Mouse (Mus musculus): Measurements from ENCODE around the gene Crmp1. TPM values are rescaled to one million over a fixed set of nuclear protein-coding genes. Genes with fewer than 3 reads are reported as not detected.

Gene Crmp1
- total RNA-seq, 2 experiments from 2014 or later = 0.58 to 1.0 TPM

DNA sequence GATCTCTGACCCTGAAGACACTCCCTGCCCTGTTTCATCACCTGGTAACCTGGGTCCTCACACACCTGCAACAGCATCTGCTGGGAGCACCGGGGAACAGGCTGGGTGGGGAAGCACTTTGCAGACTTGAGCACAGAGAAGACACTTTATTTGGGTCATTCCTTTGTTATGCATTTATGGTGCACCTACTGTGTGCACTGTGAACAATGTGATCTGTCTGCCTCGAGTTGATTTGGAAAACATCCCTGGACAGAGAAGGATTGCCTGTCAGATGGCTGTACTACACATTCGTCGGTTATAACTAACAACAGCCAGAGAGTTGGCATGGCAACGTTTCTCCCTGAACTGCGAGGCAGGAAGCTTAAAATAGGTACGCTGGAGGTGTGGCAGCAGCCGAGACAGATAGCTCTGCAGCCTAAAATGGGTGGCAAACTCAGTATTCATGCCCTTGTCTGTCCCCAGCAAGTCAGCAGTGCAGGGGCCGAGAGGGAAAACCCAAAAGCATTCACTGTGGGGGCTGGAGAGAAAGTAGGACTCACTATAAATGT lies 8.7 kb upstream of the Crmp1 start:
- DNase-seq = no peak
- intact Hi-C loops (cut with DNase I; ENCODE audit: low total_unique reads) = no loop called here

DNA sequence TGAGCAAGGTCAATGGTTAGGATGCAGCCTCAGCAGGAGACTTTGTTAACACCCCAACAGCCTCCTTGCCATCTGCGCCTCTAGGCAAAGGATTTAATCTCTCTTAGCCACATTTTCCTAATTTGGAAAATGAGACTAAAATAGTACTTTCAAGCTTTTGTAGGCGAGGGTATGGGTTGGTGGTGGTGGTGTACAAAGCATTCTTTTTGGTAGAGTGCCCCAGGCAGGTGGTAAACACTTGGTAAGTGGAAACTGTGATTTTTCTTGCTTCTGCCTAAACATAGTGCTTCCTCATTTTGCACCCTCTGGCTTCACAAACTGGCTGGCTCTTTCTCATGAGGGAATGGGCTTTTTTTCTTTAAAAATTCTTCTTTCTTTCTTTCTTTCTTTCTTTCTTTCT lies 3.1 kb upstream of the Crmp1 start:
- no peak for DNase-seq
- intact Hi-C loops (cut with DNase I; ENCODE audit: low total_unique reads) = no loop called here

DNA sequence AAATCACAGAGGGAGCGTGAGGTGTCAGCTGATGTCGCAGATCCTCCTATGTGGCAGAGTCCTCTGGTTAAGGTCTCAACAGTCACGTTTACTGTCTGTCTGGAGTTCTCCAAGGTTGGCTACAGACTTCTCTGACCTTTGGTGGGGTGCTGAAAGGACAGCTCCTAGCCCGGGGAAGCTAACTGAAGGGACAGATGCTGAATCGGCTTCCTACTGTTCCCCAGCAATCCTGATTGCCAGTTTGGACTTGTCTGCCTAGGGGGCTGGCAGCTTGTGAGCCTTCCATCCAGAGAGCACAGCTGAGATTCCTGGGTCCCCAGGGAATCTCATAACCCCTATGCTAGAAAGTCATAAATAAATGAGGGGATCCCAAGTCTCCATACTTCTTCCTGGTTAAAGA lies 1.2 kb upstream of the Crmp1 start:
- intact Hi-C loops (cut with DNase I; ENCODE audit: low total_unique reads) = no loop called here
- DNase-seq = peak; percentile 6

DNA sequence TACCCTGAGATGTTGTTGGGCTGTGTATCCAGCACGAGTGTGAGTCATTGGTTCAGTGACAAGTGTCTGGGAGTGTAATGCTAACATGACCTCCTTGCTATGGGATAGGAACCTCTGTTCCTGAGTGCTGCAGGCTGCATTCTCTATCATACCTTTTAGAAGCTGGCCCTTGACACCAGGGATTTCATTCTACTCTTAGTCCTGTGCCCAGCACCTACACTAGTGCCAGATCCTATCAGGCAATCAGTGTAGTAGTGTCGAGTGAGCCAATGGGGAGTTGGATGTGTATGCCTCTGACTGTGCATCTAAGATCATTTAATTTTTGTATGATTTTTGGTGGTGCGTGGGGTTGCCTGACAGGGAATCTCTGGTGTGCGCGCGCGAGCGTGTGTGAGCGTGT lies 516 bp upstream of the Crmp1 start:
- DNase-seq = no peak

DNA sequence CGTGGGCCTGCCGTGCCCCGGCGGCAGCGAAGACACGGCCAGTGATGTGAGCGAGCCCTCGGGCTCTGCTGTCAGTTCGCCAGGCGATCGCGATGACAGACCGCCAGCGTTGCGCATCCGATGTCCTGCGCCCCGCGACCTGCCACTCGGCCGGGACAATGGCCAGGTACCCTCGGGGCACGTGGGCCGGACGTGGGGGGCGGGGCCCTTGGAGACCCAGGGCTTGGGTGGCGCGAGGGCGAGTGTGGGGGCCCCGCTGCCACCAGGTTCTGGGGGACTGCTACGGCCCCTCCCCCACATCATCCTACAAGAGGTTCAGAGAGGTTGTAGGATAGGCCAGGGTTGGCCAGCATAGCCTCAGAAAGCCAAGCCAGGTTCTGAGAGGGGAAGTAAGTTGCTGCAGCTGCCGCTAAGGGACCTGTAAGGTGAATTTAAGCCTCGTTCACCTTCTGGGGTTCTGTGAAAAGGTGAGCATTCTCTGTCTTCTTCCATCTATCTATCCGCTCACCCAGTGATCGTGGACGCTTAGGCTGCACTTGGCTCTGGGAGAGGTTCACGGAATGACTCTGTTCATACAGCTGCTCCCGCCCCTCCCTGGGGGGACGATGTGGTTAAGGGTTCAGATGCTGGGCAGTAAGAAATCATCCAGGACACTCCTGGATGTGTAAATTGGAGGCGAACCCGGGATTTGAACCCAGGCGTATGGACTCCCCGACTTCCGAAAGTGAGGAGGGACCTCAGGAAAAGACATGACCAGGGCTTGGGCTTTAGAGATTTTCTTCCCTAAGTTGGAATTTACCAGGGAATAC lies 824 bp downstream of the Crmp1 start:
- intact Hi-C loops (cut with DNase I; ENCODE audit: low total_unique reads) = no loop called here

More for the DNA sequence above, 516 bp upstream of the Crmp1 start:
- intact Hi-C loops (cut with DNase I; ENCODE audit: low total_unique reads) = no loop called here

DNA sequence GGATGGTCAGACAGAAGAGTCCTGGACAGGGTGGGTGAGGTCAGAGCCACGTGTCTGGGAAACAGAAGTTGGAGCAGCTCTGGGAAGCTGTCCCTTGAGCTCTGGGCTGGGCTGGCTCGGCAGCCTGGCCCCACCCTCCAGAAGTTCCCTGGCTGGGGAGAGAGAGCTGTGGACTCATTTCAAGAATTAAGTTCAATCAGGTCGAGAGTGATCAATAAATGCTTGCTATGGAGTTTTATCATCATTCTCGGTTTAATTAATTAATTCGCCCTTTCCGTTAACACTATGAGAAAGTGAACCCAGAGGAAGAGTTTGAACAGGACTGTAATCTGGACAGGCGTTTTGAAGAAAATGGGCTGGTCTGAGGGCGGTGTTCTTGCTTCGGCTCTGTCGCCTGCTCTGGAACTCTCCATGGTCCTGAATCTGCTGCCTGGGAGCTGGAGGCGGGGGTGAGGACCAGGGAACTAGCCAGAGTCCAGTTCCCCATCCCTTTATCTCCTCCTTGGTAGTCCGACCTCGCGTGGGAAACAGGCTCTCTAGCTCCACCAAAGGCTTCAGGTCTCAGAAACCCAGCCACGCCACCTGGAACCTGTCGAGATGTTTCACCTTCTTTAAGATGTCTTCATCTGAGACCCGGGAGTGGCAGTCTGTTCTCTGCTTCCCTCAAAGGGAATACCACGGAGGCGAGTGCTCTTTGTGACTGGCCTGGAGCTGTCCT lies 1.6 kb downstream of the Crmp1 start:
- peak; percentile 70 for DNase-seq
- intact Hi-C loops (cut with DNase I; ENCODE audit: low total_unique reads) = no loop called here

More for the DNA sequence above, 824 bp downstream of the Crmp1 start:
- DNase-seq = no peak

DNA sequence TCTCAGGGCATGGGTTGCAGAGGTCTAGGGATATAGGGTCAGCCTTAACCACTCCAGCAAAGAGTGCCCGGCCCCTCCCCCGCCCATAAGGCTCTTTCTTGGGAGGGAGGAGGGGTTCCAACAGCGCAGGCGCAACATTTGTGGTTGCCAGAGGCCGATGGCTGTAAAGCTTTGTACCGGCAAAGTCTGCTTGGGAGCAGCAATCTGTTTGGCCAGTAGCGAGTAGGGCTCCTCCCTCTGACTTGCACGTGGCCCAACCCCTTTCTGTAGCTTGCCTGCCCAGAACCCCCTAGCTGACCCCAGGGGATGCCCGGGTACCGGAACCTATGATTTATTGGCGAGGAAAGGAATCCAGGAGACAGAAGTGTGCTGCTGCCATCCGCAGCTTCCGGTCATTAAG lies 2.4 kb downstream of the Crmp1 start:
- intact Hi-C loops (cut with DNase I; ENCODE audit: low total_unique reads) = no loop called here
- DNase-seq = no peak

DNA sequence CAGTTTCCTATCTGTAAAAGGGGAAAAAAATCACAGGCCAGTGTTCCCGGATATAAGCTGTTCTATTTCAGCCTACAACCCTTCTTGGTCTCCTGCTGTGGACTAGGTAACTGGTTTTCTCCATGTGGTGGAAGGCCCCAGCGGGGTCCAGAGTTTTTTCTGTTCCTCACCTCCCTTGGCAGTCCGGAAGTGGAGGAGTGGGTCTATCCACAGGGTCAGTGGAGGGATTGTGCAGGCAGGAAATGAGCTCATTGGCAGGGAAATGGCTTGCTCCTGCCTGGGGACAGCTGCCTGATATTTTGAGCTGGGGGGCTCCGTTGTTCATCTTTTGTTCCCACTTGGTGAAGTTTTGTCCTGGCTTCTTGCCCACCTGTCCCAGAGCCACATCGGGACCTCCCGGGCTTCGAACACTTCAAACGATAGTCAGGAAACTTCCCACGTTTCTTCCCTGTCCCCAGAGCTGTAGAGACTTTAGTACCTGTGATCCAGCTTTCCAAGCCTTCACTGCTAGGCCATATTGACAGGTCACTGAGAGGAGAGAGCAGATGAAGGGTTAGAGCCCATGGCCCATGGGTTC lies 3.0 kb downstream of the Crmp1 start:
- no peak for DNase-seq
- intact Hi-C loops (cut with DNase I; ENCODE audit: low total_unique reads) = no loop called here

DNA sequence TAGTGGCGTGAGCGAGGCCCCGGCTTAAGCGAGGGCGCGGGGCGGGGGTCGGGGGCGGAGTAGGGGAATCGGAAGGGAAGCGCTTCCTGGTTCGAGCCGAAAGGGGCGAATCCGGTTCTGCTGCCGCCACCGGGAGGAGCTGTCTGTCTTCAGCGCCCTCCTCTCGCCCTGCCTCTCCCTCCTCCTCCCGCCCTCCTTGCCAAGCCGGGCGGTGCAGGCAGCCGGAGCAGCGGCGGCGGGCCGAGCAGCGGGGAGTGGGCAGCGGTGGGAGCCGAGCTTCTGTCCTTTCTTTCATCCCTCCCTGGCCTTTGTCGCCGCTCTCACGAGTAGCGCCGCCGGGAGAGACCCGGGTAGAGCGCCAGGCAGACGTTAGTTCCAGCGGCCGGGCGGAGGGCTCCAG lies 3.9 kb downstream of the Crmp1 start:
- intact Hi-C loops (cut with DNase I; ENCODE audit: low total_unique reads) = no loop called here

DNA sequence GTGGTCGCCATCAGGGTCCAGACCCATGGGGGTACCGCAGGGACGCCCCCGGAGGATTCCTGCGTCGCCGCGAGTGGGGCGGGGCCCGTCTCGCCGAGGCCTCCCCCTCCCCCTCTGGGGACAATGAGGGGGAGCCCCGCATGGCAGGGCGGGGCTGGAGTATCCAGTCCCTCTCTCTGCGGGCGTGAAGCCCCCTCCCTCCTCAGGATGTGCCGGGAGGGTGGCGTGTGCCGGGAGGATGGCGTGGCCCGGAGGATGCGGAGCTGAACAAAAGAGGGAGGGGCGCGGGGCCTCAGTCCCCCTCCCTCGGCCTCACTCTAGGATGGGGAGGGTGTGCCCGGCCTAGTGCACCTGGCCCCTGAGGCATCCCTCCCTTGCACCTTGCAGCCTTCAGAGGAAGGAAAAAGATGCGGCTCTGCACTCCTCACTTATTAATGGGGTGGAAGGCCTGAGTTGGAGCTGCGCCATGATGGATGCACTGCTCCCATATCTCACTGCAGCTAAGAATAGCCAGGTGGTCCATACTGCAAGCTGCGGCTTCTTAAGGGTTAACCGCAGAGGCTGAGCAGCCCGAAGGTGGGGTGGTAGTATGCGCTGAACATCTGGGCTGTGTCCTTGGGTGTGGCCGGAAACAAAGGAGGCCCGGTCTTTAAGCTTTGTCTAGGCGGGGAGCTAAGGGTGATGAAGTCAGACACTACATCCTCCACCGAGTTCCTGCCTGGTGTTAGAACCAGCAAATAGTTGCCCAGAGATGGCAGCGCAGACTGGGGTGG lies 4.6 kb downstream of the Crmp1 start:
- intact Hi-C loops (cut with DNase I; ENCODE audit: low total_unique reads) = no loop called here
- DNase-seq = no peak

More for the DNA sequence above, 3.9 kb downstream of the Crmp1 start:
- DNase-seq = peak; percentile 6

DNA sequence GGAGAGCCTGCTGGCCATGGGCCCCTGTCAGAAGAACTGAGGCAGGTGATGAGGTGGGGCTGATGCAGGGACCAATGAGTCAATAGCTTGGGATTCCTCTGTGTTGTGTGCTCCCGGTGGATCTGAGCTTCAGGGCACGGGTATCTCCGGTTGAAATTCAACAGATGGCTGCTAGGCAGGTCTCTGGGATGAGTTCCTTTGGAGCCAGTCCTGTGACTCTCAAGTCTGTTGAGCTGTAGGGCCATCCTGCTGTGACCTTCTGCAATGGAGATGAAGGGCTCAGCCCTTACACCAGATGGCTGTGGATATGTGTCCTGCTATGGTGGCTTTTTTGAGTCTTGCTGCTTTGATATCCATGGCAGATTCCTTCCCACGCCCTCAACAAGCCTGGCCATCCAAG lies 5.7 kb downstream of the Crmp1 start:
- DNase-seq = no peak
- intact Hi-C loops (cut with DNase I; ENCODE audit: low total_unique reads) = no loop called here

DNA sequence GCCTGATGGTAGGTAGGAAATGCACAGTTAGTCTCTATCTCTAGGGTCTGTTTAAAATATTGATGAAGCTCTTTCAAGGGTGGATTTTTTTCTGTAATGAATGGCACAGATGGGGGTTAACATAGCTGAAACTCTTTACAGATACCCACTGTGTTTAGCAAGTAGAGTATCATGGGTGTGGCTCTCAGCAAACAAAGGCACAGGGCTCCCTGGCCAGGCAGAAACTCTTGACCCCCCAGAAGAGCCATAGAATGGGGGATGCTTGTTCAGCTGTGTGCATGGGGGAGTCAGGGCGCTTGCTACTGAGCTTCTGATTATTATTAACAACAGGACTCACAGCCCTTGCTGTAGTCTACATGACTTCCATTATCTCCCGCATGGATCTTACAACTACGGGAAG lies 7.1 kb downstream of the Crmp1 start:
- intact Hi-C loops (cut with DNase I; ENCODE audit: low total_unique reads) = no loop called here

DNA sequence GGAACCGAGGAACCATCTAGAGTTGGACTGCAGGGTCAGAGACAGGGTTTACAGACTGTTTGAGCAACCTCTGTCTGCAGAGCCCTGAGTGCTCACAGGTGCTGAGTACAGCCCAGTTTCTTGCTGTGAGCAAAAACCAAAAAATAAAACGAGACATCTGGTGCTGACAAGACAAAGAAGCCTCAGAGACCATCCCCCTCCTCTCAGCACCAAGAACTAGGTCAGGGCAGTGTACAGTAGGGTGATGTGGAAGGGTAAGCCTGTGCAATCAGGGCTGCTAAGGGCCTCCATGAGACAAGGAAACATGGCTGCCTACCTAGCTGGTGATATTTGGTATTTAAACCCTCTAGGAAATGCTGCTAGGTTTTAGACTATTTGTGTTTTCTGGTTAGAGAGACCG lies 9.9 kb downstream of the Crmp1 start:
- DNase-seq = no peak
- intact Hi-C loops (cut with DNase I; ENCODE audit: low total_unique reads) = no loop called here

More for the DNA sequence above, 7.1 kb downstream of the Crmp1 start:
- DNase-seq = no peak

DNA sequence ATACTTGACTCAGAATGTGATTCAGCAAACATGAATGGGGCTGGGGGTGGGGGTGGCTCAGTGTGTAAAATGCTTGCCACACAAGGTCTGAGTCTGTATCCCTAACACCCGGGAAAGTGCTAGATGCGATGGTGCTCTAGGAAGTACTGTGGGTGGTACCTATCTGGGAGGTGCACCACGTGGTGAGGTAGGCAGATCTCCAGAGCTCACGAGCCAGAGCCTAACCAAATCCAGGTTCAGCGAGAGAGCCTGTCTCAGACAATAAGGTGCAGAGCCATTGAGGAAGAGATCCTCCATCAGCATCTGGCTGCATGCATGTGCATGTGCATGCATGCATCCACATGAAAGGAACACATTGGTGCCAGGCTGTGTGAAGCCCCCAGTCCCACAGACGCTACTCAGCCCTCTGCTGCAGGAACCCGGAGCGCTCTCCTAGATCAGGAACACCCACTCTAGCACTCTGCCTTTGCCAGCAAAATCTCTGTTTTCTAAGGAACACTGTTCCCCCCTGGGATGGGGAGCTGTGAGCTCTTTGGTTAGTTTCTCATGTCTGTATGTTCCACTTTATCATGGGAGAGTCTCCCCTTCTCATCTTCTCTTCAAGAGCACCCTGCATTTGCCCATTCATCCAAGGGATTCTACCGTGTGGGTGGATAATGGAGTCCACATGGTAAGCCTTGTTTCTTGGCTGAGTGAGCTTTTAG lies 10.5 kb downstream of the Crmp1 start:
- intact Hi-C loops (cut with DNase I; ENCODE audit: low total_unique reads) = no loop called here
- DNase-seq = no peak

DNA sequence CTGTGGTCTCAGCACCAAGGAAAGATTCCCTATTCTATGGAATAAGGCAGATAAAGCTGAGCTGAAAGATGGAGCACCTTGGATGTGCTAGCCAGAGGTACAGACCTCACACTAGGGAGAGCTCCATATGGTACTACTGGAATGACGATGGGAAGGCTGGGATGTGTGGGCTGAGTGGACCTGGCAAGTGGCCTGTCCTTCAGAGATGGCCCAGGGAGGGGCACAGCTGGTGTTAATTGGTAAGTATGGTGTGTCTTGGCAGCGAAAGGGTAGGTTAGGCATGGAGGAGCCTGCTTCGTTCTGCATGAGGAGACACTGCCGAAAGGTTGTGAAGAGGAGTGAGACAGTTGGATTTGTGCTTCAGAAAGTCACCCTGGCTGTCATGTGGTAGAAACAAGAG lies 12.8 kb downstream of the Crmp1 start:
- intact Hi-C loops (cut with DNase I; ENCODE audit: low total_unique reads) = no loop called here
- DNase-seq = no peak

DNA sequence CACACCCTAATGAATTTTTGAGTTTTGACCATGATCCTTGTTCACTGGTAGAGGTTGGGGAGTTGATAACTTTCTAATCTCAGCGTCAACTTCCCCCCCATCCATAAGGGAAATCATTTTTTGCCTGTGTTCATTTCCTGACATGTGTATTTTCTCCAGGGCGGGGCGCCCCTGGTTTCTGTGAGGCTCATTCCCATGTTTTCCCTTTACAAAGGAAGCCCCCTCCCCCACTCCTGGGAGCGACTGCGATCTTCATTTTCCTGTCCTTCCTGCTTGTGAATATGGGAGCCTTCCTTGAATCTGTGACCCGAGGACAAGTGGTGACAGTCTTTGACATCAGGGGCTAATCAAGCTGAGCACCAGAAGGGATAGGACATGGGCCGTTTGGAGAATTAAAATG lies 15.1 kb downstream of the Crmp1 start:
- intact Hi-C loops (cut with DNase I; ENCODE audit: low total_unique reads) = no loop called here
- DNase-seq = no peak

DNA sequence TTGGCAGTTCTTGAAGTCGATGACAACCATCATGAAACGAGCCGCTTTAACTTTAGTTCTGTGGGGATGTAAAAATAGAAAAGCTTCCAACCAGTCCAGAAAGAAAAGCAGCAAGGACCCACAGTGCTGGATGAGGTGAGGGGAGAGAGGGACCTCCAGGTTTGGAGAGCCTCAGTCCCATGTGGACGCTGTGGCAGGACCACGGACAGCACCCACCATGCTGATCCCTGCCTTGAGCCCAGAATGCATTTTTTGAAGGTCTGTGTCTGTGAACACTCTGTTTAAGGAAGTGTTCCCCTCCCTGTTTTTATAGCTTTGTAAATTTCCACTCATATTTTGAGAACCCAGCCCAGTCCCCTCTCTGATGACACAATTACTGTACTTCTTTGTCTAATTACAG lies 15.5 kb downstream of the Crmp1 start:
- peak; percentile 35 for DNase-seq

DNA sequence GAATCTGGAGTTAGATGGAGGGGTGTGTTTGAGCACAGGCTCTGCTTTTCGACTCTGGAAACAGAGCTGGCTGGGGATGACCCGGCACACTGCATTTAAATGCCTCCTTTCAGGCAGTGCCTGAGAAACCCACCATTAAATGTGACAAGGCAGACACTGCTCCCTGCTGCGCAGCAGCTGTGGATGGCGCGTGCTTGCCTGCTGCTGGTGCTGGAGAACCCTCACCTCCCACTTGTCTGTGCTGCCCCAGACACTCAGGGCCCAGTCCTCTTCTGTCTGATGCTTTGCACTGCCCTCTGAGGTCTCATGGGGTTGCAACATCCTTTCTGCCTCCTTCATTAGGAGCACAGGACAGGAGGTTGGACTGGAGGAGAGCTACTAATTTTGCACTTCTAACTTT lies 20.0 kb downstream of the Crmp1 start:
- intact Hi-C loops (cut with DNase I; ENCODE audit: low total_unique reads) = no loop called here
- no peak for DNase-seq

More for the DNA sequence above, 15.5 kb downstream of the Crmp1 start:
- intact Hi-C loops (cut with DNase I; ENCODE audit: low total_unique reads) = no loop called here

DNA sequence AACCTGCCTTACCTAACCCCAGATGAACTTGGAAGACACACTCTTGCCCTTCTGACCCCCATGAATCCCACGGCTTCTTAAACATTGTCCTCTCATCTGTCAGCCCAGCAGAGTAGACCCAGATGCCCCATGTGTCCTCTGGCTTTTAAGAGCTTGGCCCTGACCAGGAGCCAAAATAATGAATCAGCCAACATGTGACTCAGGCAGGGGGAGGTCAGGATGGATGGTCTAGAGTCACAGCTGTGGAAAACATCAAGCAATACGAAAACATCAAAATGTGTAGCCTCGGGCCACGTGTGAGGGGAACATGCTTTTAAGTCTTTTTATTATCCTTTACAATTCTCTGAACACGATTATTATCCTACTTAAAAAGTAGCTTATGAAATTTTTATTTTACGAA lies 22.1 kb downstream of the Crmp1 start:
- intact Hi-C loops (cut with DNase I; ENCODE audit: low total_unique reads) = no loop called here

More for the DNA sequence above, 22.1 kb downstream of the Crmp1 start:
- DNase-seq = no peak

Measured in gastrocnemius, postnatal 14 days (tissue).